Mouse (Mus musculus): ENCODE measurements at regions not wholly inside any gene's neighbourhood (a gene's known extent, or its start where the extent isn't known, plus 50 kb on each side); places are given as distances from the start of the nearest gene placed in this dataset.

DNA sequence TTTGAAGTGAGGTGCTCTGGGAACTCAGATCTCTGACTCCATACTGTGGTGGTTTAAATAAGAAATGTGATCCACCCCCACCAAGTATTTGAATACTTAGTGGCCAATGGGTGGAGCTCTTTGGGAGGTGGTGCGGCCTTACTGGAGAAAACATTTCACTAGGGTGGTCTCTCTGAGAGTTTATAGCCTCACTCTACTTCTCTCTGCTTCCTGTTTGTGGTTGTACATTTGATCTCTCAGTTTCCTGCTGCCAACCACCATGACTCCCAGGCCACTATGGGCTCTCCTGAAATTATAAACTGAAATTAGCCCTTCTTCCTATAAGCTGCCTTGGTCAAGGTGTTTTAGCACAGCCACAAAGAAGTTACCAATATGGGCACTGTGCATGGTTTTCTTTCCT, 479.9 kb upstream of the Marcks start:
- TF ChIP-seq GATA1 (IDR thresholded peaks at IDR 0.05; ENCODE audit: borderline replicate concordance, low read length) (no peak), FLI1 (IDR thresholded peaks at IDR 0.05; ENCODE audit: low read length) (no peak)
